23 mouse cellular contexts compared by ENCODE assay signal in the genomic region with DNA sequence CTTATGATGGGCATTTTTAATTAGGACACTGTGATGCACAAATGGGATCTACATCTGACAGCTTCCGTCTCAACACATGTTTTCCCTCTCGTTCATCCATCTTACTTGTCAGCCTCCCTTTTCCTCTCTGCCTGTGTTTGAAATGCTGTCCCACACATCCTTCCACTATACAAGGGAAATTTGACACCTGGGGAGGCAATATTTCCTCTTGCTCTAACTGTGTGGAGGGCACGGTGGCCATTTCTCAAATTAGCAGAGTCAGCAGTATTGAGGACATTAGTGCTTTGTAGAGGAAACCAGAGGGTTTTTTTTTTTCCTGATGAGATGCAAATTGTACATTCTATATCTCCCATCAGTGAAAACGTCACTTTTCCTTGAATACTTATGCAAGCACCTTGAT.
A peak's percentile ranks its signal among the peaks of the same experiment; 100 is the strongest.
DNase-seq lines count a peak whose midpoint lies in the region; ATAC-seq and TF ChIP-seq lines count a peak whose summit lies in the region.
"Had no signal": no experiment of that assay in that cellular context is flagged by ENCODE, and none has a peak within 500 bp of the region (broad histone marks: within the 10 kb centered on the region; RNA-seq: fewer than 3 reads in every experiment).

No protein-coding gene starts in this region.

- no peak overlapping the region for H3K9ac ChIP-seq in embryonic facial prominence, embryonic 11.5 days (replicated peaks; ENCODE audit: low read length)
- H3K9ac ChIP-seq in hindbrain, embryonic 13.5 days: no peak overlapping the region
- no peak overlapping the region for H3K9ac ChIP-seq in hindbrain, embryonic 11.5 days (ENCODE audit: low read depth, low read length)
- no peak overlapping the region for H3K9ac ChIP-seq in kidney, postnatal 0 days (ENCODE audit: low read depth, low read length)
- no peak overlapping the region for H3K9ac ChIP-seq in lung, postnatal 0 days (replicated peaks; ENCODE audit: low read depth)
- H3K9ac ChIP-seq: embryonic facial prominence, embryonic 13.5 days; forebrain, embryonic 13.5 days; heart, embryonic 15.5 days had no signal

- H3K27ac ChIP-seq in embryonic facial prominence, embryonic 11.5 days (replicated peaks; ENCODE audit: low read depth, low read length): no peak overlapping the region
- no peak overlapping the region for H3K27ac ChIP-seq in embryonic facial prominence, embryonic 10.5 days (replicated peaks)
- H3K27ac ChIP-seq in hindbrain, embryonic 13.5 days: peak overlapping the region; percentile 24; the same call in 1 of the 2 replicates
- no peak overlapping the region for H3K27ac ChIP-seq in hindbrain, embryonic 11.5 days (ENCODE audit: low read depth, low read length)
- H3K27ac ChIP-seq in kidney, postnatal 0 days: no peak overlapping the region
- H3K27ac ChIP-seq in lung, postnatal 0 days (ENCODE audit: low read length): no peak overlapping the region
- H3K27ac ChIP-seq: embryonic facial prominence, embryonic 13.5 days; forebrain, embryonic 13.5 days; heart, adult 2 months; heart, embryonic 15.5 days; hindbrain, postnatal 0 days had no signal

- 35% methylated on average over 4 of the region's 4 CpGs for WGBS in embryonic facial prominence, embryonic 11.5 days
- 44% methylated on average over 4 of the region's 4 CpGs for WGBS in embryonic facial prominence, embryonic 10.5 days
- WGBS in hindbrain, embryonic 13.5 days: 40% methylated on average over 4 of the region's 4 CpGs
- WGBS in hindbrain, embryonic 11.5 days: 58% methylated on average over 4 of the region's 4 CpGs
- WGBS in kidney, postnatal 0 days: 21% methylated on average over 4 of the region's 4 CpGs
- whole genome bisulfite sequencing in lung, postnatal 0 days: 42% methylated on average over 4 of the region's 4 CpGs

- no peaks in the 10 kb centered on the region for H3K4me1 ChIP-seq in embryonic facial prominence, embryonic 11.5 days (ENCODE audit: control insufficient read depth, insufficient read depth, low read length)
- peaks cover 13% of the 10 kb centered on the region for H3K4me1 ChIP-seq in embryonic facial prominence, embryonic 10.5 days
- H3K4me1 ChIP-seq in hindbrain, embryonic 13.5 days (replicated peaks): peaks cover 5% of the 10 kb centered on the region
- no peaks in the 10 kb centered on the region for H3K4me1 ChIP-seq in hindbrain, embryonic 11.5 days (replicated peaks; ENCODE audit: control insufficient read depth, insufficient read depth, low read length)
- no peaks in the 10 kb centered on the region for H3K4me1 ChIP-seq in kidney, postnatal 0 days (replicated peaks; ENCODE audit: insufficient read depth, low read length)
- H3K4me1 ChIP-seq in lung, postnatal 0 days (ENCODE audit: insufficient read depth, low read depth, low read length): no peaks in the 10 kb centered on the region
- H3K4me1 ChIP-seq: embryonic facial prominence, embryonic 13.5 days; forebrain, embryonic 13.5 days; heart, embryonic 15.5 days had no signal

- no peaks in the 10 kb centered on the region for H3K36me3 ChIP-seq in embryonic facial prominence, embryonic 11.5 days (replicated peaks; ENCODE audit: control insufficient read depth, insufficient read depth, low read depth, low read length)
- H3K36me3 ChIP-seq in embryonic facial prominence, embryonic 10.5 days (replicated peaks): no peaks in the 10 kb centered on the region
- H3K36me3 ChIP-seq in hindbrain, embryonic 13.5 days: no peaks in the 10 kb centered on the region
- H3K36me3 ChIP-seq in hindbrain, embryonic 11.5 days (ENCODE audit: control insufficient read depth, insufficient read depth, low read length): no peaks in the 10 kb centered on the region
- H3K36me3 ChIP-seq in kidney, postnatal 0 days (ENCODE audit: insufficient read depth, low read length): no peaks in the 10 kb centered on the region
- no peaks in the 10 kb centered on the region for H3K36me3 ChIP-seq in lung, postnatal 0 days (ENCODE audit: insufficient read depth, low read length)
- H3K36me3 ChIP-seq: embryonic facial prominence, embryonic 13.5 days; heart, embryonic 15.5 days had no signal

- TF ChIP-seq CTCF in kidney, postnatal 0 days (IDR thresholded peaks at IDR 0.05; ENCODE audit: low read depth): no peak
- TF ChIP-seq CTCF in lung, postnatal 0 days (IDR thresholded peaks at IDR 0.05): no peak

- no peaks in the 10 kb centered on the region for H3K27me3 ChIP-seq in embryonic facial prominence, embryonic 11.5 days (ENCODE audit: control insufficient read depth, insufficient read depth, low read length)
- no peaks in the 10 kb centered on the region for H3K27me3 ChIP-seq in embryonic facial prominence, embryonic 10.5 days (replicated peaks; ENCODE audit: low read depth, poor library complexity, severe bottlenecking)
- no peaks in the 10 kb centered on the region for H3K27me3 ChIP-seq in hindbrain, embryonic 13.5 days
- no peaks in the 10 kb centered on the region for H3K27me3 ChIP-seq in hindbrain, embryonic 11.5 days (ENCODE audit: control insufficient read depth, insufficient read depth, low read length)
- no peaks in the 10 kb centered on the region for H3K27me3 ChIP-seq in kidney, postnatal 0 days (ENCODE audit: insufficient read depth, low read length)
- no peaks in the 10 kb centered on the region for H3K27me3 ChIP-seq in lung, postnatal 0 days (replicated peaks; ENCODE audit: insufficient read depth, low read length)
- H3K27me3 ChIP-seq: embryonic facial prominence, embryonic 13.5 days; forebrain, embryonic 13.5 days; heart, embryonic 15.5 days had no signal

- H3K9me3 ChIP-seq in embryonic facial prominence, embryonic 11.5 days (replicated peaks; ENCODE audit: control insufficient read depth, low read length): no peaks in the 10 kb centered on the region
- H3K9me3 ChIP-seq in embryonic facial prominence, embryonic 10.5 days: no peaks in the 10 kb centered on the region
- H3K9me3 ChIP-seq in hindbrain, embryonic 13.5 days: no peaks in the 10 kb centered on the region
- no peaks in the 10 kb centered on the region for H3K9me3 ChIP-seq in hindbrain, embryonic 11.5 days (ENCODE audit: control insufficient read depth, low read length)
- no peaks in the 10 kb centered on the region for H3K9me3 ChIP-seq in kidney, postnatal 0 days (replicated peaks; ENCODE audit: low read length)
- H3K9me3 ChIP-seq in lung, postnatal 0 days (ENCODE audit: low read length): no peaks in the 10 kb centered on the region
- H3K9me3 ChIP-seq: embryonic facial prominence, embryonic 13.5 days; forebrain, embryonic 13.5 days; heart, embryonic 15.5 days had no signal

- ATAC-seq in embryonic facial prominence, embryonic 11.5 days (replicated peaks; ENCODE audit: insufficient number of reproducible peaks, low FRiP score, low TSS enrichment, low read depth): no peak
- ATAC-seq in hindbrain, embryonic 13.5 days (ENCODE audit: low FRiP score): no peak
- ATAC-seq in hindbrain, embryonic 11.5 days (ENCODE audit: low FRiP score): no peak
- no peak for ATAC-seq in kidney, postnatal 0 days (replicated peaks; ENCODE audit: low FRiP score, low read depth)
- ATAC-seq in lung, postnatal 0 days: no peak
- ATAC-seq: activated CD4-positive, CD25-positive, alpha-beta regulatory T cell, adult 4 months; forebrain, embryonic 13.5 days; hindbrain, postnatal 0 days; Patski had no signal

- no peak for TF ChIP-seq EP300 in lung, postnatal 0 days (IDR thresholded peaks at IDR 0.05)

- H3K4me3 ChIP-seq in embryonic facial prominence, embryonic 11.5 days (ENCODE audit: low read depth, low read length): no peak overlapping the region
- H3K4me3 ChIP-seq in embryonic facial prominence, embryonic 10.5 days: no peak overlapping the region
- H3K4me3 ChIP-seq in hindbrain, embryonic 13.5 days: no peak overlapping the region
- H3K4me3 ChIP-seq in hindbrain, embryonic 11.5 days (ENCODE audit: low read depth, low read length): no peak overlapping the region
- no peak overlapping the region for H3K4me3 ChIP-seq in kidney, postnatal 0 days (replicated peaks; ENCODE audit: low read depth, low read length)
- H3K4me3 ChIP-seq in lung, postnatal 0 days (ENCODE audit: low read depth, low read length): no peak overlapping the region
- H3K4me3 ChIP-seq: embryonic facial prominence, embryonic 13.5 days; forebrain, embryonic 13.5 days; heart, adult 2 months; heart, embryonic 15.5 days had no signal

- peak; percentile 14 for DNase-seq in embryonic facial prominence, embryonic 11.5 days (ENCODE audit: low spot score)
- DNase-seq in embryonic facial prominence, embryonic 10.5 days (ENCODE audit: low spot score): no peak
- no peak for DNase-seq in hindbrain, embryonic 11.5 days (ENCODE audit: low spot score)
- DNase-seq in kidney, postnatal 0 days (ENCODE audit: low spot score): peak; percentile 61
- DNase-seq in kidney, postnatal 10 days: no peak
- no peak for DNase-seq in lung, postnatal 0 days (ENCODE audit: low spot score)
- no peak for DNase-seq in cerebellum, postnatal 36 days
- DNase-seq: adrenal gland, adult 2 months; adrenal gland, postnatal 25 days; cerebellum, adult 2 months; cerebellum, postnatal 10 days; gastrocnemius, postnatal 14 days; heart, adult 2 months; heart, postnatal 14 days; kidney, adult 18-20 months had no signal

- H3K4me2 ChIP-seq in embryonic facial prominence, embryonic 11.5 days (ENCODE audit: low read depth, low read length): no peak overlapping the region
- H3K4me2 ChIP-seq in hindbrain, embryonic 13.5 days: no peak overlapping the region
- H3K4me2 ChIP-seq in hindbrain, embryonic 11.5 days (replicated peaks; ENCODE audit: low read depth, low read length): no peak overlapping the region
- no peak overlapping the region for H3K4me2 ChIP-seq in kidney, postnatal 0 days (ENCODE audit: low read length)
- no peak overlapping the region for H3K4me2 ChIP-seq in lung, postnatal 0 days (replicated peaks; ENCODE audit: low read depth, low read length)
- H3K4me2 ChIP-seq: embryonic facial prominence, embryonic 13.5 days; forebrain, embryonic 13.5 days; heart, embryonic 11.5 days; heart, embryonic 15.5 days had no signal

Comparison
In these comparisons a context has a peak if more than half of its experiments do, and no peak if none do; other contexts are left out.
1. DNase-seq: peak in embryonic facial prominence, embryonic 11.5 days (single experiment) and kidney, postnatal 0 days (single experiment); none in embryonic facial prominence, embryonic 10.5 days (single experiment), hindbrain, embryonic 11.5 days (single experiment), kidney, postnatal 10 days (single experiment), lung, postnatal 0 days (single experiment) and cerebellum, postnatal 36 days (0 of 2).